Mouse (Mus musculus): ENCODE results near the gene Riok2.
A peak's percentile ranks its signal among the peaks of the same experiment; 100 is the strongest.
"Not testable (repeated sequence)": the region's sequence is repeated elsewhere in the genome, so short reads cannot be mapped to it uniquely, and the experiment has no call there.

The Riok2 gene

DNA sequence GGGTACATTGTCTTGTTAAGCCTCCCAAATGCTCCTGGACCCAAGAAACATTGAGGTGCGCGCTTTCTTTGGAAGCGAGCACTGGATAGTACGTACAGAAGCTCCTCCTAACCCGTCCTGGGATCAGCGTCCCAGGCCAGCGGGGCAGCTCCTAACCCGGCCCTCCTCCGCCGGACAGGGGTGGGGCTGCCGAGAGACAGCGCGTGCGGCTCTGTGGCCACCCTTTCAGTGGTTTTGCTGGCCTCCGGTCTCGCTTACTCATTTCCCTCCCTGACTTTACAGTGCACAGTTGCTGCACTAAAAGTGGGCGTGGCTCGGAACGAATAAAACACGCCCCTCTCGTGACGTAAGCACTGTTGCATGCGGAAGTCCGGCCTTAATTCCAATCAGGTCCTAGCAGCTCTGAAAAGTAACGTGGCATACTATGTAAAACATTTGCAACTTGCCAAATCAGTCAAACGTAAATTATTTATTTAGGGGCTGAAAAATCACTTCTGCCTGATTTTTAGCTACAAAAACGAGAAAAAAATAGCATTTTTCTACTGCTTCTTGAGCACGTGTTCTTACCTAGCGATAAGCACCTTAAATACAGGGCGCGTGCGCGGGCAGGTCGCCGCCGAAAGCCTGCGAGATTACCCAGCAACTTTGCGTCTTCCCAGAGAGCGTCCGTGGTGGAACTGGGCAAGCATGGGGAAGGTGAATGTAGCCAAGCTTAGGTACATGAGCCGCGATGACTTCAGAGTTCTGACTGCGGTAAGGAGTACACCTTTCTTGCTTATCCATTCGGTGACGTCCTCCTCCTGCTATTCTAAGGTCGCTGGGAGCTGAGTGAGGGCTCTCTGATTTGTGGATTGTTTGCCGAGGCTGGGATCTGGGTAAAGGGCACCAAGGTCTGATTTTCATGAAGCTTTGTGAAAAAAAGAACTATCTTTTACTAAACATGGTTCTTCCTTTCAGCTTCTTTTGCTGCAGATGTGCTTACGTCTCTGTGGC, at the start of gene Riok2:
Gene Riok2, plus strand, starts transcription at position 392 of the 993 bp plus-strand sequence.
- peak; percentile 97 for DNase-seq (ENCODE audit: low read depth, low spot score)

DNA sequence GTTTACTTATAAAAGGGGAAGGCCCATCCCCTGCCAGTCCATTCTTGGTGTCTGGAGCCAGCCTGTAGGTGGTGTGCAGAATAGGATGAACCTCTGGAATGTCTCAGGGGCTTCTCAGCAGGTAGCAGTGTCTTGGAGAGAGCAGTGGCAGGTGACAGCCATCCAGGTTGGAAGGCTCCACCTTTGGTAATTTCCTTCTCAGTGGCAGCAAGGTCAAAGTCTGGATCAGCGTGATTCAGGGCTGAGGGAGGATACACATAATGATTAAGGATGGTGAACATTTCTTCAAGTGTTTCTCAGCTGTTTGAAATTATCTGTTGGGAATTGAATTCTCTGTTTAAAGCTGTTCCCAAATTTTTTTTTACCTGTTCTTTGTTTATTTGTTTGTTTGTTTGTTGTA, 48.1 kb upstream of the Riok2 start:
- DNase-seq (ENCODE audit: low read depth, low spot score): peak; percentile 10

DNA sequence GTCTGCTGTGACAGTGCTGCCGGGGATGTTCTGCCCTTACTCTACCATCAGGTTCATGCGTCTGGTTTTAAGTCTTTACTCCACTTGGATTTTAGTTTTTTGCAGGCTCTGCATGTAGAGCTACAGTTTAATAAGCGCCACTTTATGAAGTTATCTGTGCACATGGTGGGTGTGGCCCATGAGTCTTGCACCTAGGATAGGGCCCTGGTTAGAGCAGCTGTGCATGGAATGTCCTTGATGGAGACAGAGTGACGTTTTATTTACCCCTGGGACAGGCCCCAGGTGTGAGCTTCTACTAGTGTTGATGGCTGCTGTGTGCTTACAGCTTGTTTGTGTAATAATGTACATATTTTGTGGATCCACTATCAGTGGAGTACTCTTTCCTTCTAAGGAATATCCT, 47.5 kb upstream of the Riok2 start:
- DNase-seq (ENCODE audit: low read depth, low spot score): no peak

DNA sequence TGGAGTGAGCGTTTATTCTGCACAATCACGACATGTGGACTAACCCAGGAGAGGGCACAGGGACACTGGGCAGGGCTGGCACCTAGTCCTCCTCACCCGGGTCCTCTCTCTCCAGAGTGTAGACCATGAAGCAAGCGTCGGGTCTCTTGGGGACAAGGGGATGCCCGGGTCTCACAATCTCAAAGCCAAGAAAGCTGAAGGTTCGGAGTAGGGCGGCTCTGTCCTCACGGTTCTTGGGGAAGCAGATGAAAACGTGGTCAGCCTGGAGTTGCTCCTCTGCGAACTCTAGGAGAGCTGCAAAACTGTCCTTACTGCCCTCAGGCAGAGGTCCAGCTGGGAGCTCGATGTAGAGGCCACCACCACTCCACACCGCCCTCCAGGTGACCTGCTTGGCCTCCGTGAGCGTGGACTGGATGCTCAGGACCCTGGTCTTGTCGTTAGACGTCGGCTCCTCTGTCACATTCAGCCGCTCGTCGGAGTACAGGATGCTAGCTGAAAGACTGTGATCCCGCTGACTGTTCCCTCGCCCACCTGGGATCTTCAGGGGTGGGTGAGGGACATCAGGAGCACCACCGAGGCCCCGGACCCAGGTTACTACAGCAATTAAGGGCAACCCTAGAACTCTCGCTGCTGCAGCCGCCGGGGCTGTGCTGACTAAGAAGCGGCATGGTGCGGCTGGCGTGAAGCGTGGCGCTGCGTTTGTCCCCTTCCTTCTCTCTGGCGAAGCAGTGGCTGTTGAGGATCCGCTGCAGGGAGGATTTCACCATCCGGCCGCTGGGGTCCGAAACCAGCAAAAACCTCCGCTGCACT, 28.5 kb upstream of the Riok2 start:
- DNase-seq (ENCODE audit: low read depth, low spot score): not testable (repeated sequence)

DNA sequence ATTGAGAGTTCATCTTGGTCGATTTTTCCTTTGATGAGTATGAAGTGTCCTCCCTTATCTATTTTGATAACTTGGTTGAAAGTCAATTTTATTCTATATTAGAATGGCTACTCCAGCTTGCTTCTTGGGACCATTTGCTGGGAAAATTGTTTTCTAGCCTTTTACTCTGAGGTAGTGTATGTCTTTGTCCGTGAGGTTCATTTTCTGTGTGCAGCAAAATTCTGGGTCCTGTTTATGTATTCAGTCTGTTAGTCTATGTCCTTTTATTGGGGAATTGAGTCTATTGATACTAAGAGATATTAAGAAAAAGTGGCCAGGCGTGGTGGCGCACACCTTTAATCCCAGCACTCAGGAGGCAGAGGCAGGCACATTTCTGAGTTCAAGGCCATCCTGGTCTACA, 27.8 kb upstream of the Riok2 start:
- not testable (repeated sequence) for DNase-seq (ENCODE audit: low read depth, low spot score)

DNA sequence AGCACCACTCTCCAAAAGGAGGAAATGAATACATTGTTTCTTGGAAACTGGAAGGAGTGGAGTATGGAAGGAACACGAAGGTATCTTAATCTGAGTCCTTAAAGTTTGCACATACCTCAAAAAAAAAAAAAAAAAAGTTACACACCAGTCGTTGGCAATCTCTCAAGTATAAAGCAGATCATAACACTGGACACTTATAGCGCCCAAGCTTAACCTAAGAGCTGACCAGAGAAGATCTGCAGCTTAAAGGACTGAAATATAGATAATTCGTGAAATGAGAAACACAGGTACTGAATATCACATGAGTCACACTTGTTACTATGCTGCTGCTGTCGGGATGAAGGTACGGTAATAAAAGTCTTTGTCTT, 575 bp upstream of the Riok2 start:
- no peak for DNase-seq (ENCODE audit: low read depth, low spot score)

DNA sequence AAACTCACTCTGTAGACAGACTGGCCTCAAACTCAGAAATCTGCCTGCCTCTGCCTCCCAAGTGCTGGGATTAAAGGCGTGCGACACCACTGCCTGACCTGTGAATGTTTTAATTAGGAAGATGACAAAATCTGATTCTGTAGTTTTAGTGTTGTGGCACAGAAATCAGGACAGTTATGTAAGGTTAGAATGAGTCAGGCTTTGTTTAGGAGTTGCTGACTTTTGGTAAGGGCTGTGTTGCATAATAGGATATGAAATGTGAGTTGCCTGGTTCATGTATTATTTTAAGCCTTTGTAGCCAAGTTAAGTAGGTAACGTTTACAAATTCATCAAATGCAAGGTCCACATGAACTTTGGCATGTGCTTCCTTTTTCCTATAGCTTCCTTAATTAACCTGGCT, 1.5 kb downstream of the Riok2 start:
- DNase-seq (ENCODE audit: low read depth, low spot score): no peak

DNA sequence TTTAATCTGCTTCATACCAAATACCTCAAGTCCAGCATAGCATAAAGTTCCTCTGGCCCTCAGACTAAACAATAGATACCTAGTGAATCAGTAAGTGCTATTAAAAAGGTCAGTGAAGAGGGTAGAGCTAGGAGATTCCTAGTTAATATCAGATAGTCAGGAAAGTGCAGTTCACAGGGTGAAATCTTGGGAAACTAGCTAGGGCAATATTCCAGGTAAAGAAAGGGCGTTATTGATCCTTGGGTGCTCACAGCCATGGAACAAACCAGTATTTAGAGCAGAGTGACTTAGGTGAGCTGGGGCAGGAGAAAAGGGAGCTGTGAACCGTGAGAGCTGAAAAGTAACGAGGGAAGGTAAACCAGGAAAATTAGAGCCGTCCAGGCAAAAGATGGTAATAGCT, 9.6 kb downstream of the Riok2 start:
- DNase-seq (ENCODE audit: low read depth, low spot score): no peak

DNA sequence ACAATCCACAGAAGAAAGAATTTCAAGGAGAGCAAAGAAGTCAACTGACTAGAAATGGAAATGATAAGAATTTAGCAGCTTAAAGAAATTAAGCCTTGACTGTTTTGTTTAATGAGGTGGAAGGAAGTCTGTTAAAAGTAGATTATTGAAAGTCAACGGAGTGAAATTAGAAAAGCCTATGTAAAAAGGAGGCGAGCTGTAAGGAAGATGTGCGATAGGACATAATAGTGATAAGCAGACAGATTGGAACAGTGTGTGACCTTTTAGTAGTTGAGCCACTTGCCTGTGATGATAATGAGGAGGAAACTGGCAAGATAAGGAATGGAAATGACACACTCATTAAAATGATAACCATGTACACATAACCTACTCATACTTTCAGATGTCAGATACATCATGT, 10.4 kb downstream of the Riok2 start:
- no peak for DNase-seq (ENCODE audit: low read depth, low spot score)

DNA sequence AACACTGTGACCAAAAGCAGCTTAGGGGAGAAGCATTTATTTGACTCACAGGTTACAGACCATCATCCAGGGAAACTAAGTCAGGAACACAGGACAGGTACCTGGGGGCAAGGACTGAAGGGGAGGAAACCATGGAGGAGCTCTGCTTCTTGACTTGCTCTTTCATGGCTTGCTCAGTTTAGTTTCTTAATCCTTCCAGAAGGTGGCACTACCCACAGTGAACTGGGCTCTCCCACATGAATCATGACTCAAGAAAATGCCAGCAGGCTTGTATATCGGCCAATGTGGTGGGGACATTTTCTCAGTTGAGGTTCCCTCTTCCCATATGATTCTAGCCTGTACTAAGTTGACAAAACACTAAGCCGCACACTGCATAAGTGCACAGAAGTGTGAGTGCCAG, 12.0 kb downstream of the Riok2 start:
- DNase-seq (ENCODE audit: low read depth, low spot score): peak; percentile 73

DNA sequence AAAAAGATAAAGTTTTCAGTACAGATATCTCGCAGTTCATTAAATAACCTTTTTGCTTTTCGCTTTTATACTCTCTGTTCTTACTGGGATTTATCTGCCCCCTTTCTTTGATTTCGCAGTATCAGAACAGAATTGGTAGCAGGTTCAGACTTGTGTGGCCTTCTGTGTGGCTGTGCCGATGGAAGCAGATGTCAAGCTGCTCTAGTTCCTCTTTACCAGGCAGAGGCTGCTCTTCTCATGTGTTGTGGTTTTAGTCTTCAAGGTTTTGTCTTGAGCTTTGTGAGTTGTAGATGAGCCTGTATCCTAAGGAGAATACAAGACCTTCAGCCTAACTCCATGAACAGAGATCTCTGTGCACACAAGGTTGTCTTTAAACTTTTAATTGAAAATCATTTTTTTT, 17.7 kb downstream of the Riok2 start:
- no peak for DNase-seq (ENCODE audit: low read depth, low spot score)

DNA sequence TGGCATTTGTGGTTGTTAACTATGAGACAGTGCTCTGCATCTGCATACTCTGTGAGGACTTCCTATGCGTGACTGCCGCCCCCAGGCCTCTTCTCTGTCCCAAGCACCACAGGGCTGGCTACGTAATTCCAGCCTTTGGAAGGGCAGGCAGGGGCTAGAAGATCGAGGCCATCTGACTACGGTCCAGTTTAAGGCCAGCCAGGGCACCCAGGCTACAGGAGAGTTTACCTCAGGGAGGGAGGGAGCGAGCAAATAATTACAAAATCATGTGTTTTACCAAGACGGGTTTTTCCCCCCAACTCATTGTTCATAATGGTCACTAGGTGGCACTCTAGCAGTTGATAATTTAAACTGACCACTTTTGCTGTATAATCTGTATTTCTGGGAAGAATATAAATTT, 18.8 kb downstream of the Riok2 start:
- no peak for DNase-seq (ENCODE audit: low read depth, low spot score)

DNA sequence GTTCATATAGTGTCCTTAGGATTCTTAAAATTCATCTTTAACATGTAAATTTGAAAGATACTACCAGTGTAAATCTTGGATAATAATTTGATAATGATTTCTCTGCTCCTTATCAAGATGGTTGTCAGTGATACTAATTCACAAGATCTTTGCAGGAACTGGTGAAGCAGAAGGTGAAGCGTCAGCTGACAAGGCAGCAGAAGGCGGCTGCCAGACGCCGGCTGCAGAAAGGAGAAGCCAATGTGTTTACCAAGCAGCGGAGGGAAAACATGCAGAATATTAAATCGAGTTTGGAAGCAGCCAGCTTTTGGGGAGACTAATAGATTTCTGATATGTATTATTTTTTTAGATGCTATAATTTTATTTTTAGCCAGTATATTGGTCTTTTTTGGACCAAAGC, 19.2 kb downstream of the Riok2 start:
- DNase-seq (ENCODE audit: low read depth, low spot score): no peak

DNA sequence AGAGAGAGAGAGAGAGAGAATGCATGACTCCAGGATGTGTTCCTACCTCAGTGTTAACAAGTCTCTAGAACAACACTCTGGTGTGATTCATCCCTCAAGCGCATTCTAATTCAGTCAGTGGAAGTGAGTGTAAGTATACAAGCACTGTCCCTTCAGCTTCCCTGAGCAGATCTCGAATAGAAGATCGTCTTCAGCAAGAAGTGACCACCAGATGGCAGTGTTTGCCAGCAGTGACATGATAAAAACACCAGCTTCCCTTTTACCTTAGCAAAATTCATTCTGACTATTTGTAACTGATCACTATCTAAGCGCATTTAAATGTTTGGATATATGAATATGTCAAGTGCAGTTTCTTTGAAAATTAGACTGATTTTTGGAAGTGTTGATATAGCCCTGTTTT, 20.2 kb downstream of the Riok2 start:
- DNase-seq (ENCODE audit: low read depth, low spot score): peak; percentile 88

DNA sequence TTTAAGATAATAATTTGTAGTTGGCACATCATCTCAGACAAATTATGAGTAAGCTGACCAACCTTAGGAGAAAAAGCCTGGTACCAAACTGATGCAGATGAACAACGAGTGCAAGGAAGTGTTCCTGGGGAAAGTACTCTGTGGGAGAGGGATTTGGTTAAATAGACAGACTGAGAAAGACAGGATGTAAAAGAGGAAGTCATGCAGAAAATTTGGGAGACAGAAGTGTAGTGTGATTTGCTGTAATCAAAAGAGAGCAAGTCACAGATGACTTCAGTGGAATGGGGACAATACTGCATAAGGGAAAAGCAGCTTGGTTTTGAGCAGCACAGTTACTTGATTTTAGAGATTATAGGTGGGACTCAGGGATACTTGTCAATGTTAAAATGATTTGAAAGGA, 22.8 kb downstream of the Riok2 start:
- DNase-seq (ENCODE audit: low read depth, low spot score): no peak

DNA sequence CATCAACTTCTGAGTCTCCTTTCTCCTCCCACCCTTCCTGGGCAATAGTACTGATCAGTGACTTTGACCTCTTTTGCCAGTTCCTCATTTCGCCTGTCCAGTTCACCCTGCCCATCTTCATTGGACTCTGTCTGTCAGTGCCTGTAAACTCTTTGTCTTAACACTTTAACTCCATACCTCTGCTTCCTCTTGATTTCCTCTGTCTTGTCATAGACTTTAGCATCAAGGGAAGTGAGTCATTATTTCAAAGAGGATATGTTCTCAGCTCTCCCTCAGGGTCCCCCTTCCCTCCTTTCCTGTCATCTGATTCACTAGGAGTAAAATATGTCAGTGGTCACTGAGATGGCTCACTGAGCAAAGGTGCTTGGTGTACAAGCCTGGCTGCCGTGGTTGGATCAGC, 24.6 kb downstream of the Riok2 start:
- no peak for DNase-seq (ENCODE audit: low read depth, low spot score)

DNA sequence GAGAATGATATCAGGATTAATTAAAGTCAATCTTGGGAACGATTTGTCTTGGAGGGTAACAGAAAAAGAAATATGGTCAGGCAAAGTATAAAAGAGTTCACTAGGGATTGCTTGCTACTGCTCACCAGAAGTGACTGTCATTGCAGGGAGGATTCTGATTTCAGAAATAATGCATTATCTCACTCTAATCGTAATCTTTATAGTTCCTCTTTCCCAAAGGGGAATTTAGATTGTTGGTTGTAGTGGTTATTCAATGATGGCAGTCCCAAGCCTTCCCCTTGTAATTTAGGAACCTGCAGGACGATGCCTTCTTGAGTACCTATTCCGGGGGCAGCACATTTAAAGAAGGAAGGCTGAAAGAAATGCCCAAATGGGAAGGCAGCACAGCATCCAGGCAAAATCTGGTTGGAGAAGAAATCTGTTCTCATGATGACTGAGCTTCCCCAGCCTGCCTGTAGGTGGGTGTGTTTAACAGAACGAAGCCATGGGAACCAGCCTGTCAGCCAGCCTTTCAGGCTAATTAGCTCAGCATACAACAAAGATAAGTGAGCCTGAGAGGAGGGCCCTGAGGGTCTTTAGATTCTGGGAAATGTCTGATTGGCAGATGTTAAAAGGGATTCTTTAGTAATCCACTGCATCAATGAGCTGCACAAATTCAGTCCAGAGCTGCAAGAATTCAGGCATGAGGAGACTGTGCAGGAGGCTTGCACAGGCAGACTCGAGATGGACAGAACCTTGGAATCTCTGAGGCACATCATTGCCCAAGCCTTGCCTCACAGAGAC, 28.3 kb downstream of the Riok2 start, which contains the start of gene Lix1:
Gene Lix1, plus strand, starts transcription at position 451 of the 783 bp plus-strand sequence.
- DNase-seq (ENCODE audit: low read depth, low spot score): peak; percentile 69

DNA sequence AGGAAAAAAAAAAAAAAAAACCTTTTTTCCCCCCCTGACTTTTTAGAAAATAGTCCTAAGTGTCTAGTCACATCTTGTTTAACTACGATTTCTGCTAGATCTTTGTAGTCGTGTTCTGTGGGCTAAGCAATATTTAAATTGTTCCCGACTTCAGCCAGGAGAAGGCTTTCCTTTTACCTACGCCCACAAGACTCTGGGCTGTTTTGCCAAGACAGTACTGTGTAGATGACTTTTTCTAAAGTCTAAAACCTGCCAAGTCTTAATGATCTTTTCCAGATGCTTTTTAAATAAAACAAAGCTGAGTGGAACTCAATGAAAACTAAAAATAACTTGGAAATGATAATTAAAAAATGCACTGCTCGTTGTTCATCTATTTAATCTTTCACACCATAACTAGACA, 28.9 kb downstream of the Riok2 start:
- DNase-seq (ENCODE audit: low read depth, low spot score): no peak

DNA sequence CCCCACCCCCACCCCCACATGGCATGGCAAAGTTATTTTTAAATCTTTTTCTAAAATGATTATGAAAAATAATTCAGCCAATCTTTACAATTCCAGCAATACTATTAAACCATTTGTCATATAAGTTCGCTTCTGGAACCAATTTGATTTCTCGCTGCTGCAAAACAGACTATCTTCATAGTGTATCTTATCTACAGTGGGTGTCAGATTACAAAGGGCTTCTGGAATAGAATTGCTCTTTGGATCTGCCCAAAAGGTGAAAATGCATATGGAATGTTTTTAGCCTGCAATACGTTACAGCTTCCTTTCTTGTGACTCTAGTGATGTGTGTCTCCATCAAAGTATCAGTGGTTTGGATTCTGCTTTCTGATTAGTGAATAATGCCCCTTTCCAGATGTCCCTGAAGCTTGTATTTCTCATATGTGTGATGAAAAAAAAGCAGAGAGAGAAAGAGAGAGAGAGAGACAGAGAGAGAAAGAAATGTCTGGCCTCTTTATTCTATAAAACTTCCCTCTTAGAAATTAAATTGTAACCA, 29.5 kb downstream of the Riok2 start:
- no peak for DNase-seq (ENCODE audit: low read depth, low spot score)

DNA sequence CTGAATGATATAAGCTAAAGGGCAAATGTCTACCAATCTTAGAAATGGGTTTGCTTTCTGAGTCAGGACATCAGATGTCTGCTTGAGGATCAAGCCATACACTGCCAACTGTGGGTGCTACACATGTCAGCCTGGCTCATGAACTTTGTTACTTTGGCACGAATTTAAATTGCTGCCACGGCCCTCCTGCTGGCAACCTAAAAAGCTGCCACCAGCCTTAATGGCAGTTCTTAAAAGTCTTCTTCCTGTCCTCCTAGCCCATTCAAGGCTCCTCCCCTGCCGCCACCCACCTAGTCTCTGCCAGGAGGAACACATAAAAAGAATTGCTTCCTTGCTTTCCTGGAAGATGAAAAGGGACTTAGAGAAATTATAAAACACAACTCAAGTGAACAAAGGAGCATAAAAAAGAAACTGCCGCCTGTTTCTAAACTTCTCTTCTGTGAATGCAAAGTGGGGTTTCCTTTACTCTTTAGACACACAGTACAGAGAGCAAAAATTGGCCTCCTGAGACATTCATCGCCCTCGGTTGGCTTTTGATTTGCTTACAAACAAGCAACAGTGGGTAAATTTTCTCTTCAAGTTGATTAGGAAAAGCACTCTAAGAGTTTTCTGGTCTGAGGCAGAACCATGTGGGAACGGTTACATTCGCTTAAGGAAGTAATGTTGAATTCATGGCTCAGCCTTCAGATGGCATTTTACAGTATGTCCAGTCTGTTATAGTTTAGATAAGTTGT, 30.9 kb downstream of the Riok2 start:
- no peak for DNase-seq (ENCODE audit: low read depth, low spot score)

DNA sequence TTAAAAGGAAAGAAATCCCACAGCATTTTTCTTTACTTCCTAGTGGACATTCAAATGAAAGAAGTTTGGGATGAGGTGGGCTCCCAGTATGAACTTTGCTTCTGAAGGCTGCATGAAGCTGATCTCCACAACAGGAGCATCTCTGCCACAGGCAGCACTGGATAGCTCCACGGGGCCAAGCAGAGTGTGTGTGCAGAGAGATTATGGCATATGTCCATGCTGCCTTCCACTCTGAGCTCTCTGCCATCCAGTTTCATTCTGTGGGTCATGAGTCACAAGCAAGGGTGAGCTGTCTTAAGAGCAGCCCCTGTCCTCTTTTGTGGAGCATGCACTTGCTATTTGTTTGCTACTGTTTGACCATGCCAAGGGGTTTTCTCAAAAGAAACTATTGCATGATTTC, 31.5 kb downstream of the Riok2 start:
- DNase-seq (ENCODE audit: low read depth, low spot score): no peak
